Mouse (Mus musculus): ENCODE data around the gene Pde4c. TPM values are rescaled to one million over a fixed set of nuclear protein-coding genes. Genes with fewer than 3 reads are reported as not detected.

The Pde4c gene
- total and polyA plus RNA-seq, 2 experiments from 2014 or later: 0.39 to 0.77 TPM

- WGBS: 5% methylated on average over 53 of the region's 58 CpGs
Observed at GRCm38 (mm10) chr8:70791975-70792691, 68.6 kb downstream of the Pde4c start.

GRCm38 (mm10) chr8:70792700-70793099 lies 69.2 kb downstream of the Pde4c start:
- TF ChIP-seq CTCF (IDR thresholded peaks at IDR 0.05): peak; percentile 34; the same call in 1 of the 2 replicates
- under 1% methylated on average over 20 of the region's 20 CpGs for WGBS
- peak overlapping the region; percentile 65 for H3K4me3 ChIP-seq (ENCODE audit: low read depth, low read length)
- H3K36me3 ChIP-seq (ENCODE audit: insufficient read depth, low read length): peaks cover 9% of the 10 kb centered on the region
- H3K27ac ChIP-seq (ENCODE audit: low read depth, low read length): peak overlapping the region; percentile 86
- no peaks in the 10 kb centered on the region for H3K9me3 ChIP-seq (ENCODE audit: low read length)
- ATAC-seq (ENCODE audit: low FRiP score) (no peak; the same call in 1 of the 2 replicates), DNase-seq (ENCODE audit: low spot score) (peak; percentile 82)
- H3K4me1 ChIP-seq (ENCODE audit: insufficient read depth, low read length): peaks cover 16% of the 10 kb centered on the region
- peak overlapping the region; percentile 89 for H3K9ac ChIP-seq (replicated peaks; ENCODE audit: low read length, poor library complexity, severe bottlenecking)
- no peaks in the 10 kb centered on the region for H3K27me3 ChIP-seq (ENCODE audit: insufficient read depth, low read length)
- H3K4me2 ChIP-seq (ENCODE audit: low read depth, low read length, poor library complexity, severe bottlenecking): peak overlapping the region; percentile 76

More at GRCm38 (mm10) chr8:70791975-70792691, 68.6 kb downstream of the Pde4c start:
- TF ChIP-seq CTCF (IDR thresholded peaks at IDR 0.05): no peak
- no peaks in the 10 kb centered on the region for H3K27me3 ChIP-seq (ENCODE audit: insufficient read depth, low read length)
- H3K9ac ChIP-seq (replicated peaks; ENCODE audit: low read length, poor library complexity, severe bottlenecking): peak overlapping the region; percentile 89
- ATAC-seq (ENCODE audit: low FRiP score) (peak; percentile 85), DNase-seq (ENCODE audit: low spot score) (peak; percentile 97)
- H3K4me2 ChIP-seq (ENCODE audit: low read depth, low read length, poor library complexity, severe bottlenecking): peak overlapping the region; percentile 76
- H3K27ac ChIP-seq (ENCODE audit: low read depth, low read length): peak overlapping the region; percentile 86
- peaks cover 16% of the 10 kb centered on the region for H3K4me1 ChIP-seq (ENCODE audit: insufficient read depth, low read length)
- H3K9me3 ChIP-seq (ENCODE audit: low read length): no peaks in the 10 kb centered on the region
- peak overlapping the region; percentile 65 for H3K4me3 ChIP-seq (ENCODE audit: low read depth, low read length)
- peaks cover 13% of the 10 kb centered on the region for H3K36me3 ChIP-seq (ENCODE audit: insufficient read depth, low read length)

DNA sequence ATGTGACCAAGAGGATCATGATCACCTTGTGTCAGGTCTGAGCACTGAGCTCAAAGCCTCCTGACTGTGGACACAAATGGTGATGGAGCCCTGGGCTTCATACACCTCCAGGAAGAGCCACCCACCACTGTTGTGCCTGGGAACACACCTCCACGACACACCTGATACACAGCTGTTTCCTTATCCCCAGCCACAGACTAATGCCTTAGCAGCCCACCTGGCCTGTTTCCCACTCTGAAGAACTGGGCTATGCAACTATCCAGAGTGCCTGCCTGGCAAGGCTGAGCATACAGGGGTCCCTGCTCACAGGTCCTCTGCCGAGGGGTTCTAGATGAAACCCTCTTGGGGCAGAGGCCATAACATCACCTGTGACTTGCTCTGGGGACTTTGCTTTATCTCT lies 70.7 kb downstream of the Pde4c start:
- peaks cover 16% of the 10 kb centered on the region for H3K4me1 ChIP-seq (ENCODE audit: insufficient read depth, low read length)

DNA sequence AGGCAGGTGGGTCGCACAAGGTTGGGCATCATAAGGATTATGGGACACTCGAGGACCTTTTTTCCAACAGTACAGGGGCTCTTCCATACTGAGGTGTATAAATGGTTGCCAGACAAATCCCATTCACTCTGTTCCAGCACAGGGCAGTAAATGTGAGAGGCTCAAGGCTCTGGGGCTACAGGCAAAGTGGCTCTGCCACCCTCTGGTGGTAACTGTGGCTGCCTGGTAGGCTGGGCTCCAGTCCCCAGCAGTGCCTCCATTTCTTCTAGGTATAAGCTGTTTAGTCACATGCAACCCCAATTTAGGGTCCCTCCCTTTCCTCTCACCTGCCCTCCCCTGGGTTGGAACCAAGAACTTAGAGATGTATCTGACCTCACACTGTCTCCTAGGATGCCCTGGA lies 71.8 kb downstream of the Pde4c start:
- DNase-seq (ENCODE audit: low spot score) (no peak), ATAC-seq (ENCODE audit: low FRiP score) (no peak)
- no peaks in the 10 kb centered on the region for H3K36me3 ChIP-seq (ENCODE audit: insufficient read depth, low read length)
- 0 out of 2 replicates have a peak, but pooled peaks cover 5% of the 10 kb centered on the region for H3K27me3 ChIP-seq (ENCODE audit: insufficient read depth, low read length)
- H3K9ac ChIP-seq (replicated peaks; ENCODE audit: low read length, poor library complexity, severe bottlenecking): no peak overlapping the region
- peak; percentile 54 for TF ChIP-seq CTCF (IDR thresholded peaks at IDR 0.05)
- no peak overlapping the region for H3K4me3 ChIP-seq (ENCODE audit: low read depth, low read length)
- WGBS: 89% methylated on average over 2 of the region's 2 CpGs
- H3K4me2 ChIP-seq (ENCODE audit: low read depth, low read length, poor library complexity, severe bottlenecking): no peak overlapping the region
- peaks cover 16% of the 10 kb centered on the region for H3K4me1 ChIP-seq (ENCODE audit: insufficient read depth, low read length)
- H3K9me3 ChIP-seq (ENCODE audit: low read length): no peaks in the 10 kb centered on the region
- H3K27ac ChIP-seq (ENCODE audit: low read depth, low read length): peak overlapping the region; percentile 32; the same call in 1 of the 2 replicates

More for the DNA sequence above, 70.7 kb downstream of the Pde4c start:
- Histone ChIP-seq H3K9me3 (ENCODE audit: low read length) (no peaks in the 10 kb centered on the region), H3K36me3 (ENCODE audit: insufficient read depth, low read length) (no peaks in the 10 kb centered on the region; the same call in 1 of the 2 replicates), H3K4me2 (ENCODE audit: low read depth, low read length, poor library complexity, severe bottlenecking) (no peak overlapping the region), H3K9ac (replicated peaks; ENCODE audit: low read length, poor library complexity, severe bottlenecking) (no peak overlapping the region), H3K4me3 (ENCODE audit: low read depth, low read length) (no peak overlapping the region), H3K27ac (ENCODE audit: low read depth, low read length) (no peak overlapping the region), H3K27me3 (ENCODE audit: insufficient read depth, low read length) (0 out of 2 replicates have a peak, but pooled peaks cover 5% of the 10 kb centered on the region)
- ATAC-seq (ENCODE audit: low FRiP score) (no peak), DNase-seq (ENCODE audit: low spot score) (no peak)
- no peak for TF ChIP-seq CTCF (IDR thresholded peaks at IDR 0.05)
- 87% methylated on average over 2 of the region's 2 CpGs for WGBS

DNA sequence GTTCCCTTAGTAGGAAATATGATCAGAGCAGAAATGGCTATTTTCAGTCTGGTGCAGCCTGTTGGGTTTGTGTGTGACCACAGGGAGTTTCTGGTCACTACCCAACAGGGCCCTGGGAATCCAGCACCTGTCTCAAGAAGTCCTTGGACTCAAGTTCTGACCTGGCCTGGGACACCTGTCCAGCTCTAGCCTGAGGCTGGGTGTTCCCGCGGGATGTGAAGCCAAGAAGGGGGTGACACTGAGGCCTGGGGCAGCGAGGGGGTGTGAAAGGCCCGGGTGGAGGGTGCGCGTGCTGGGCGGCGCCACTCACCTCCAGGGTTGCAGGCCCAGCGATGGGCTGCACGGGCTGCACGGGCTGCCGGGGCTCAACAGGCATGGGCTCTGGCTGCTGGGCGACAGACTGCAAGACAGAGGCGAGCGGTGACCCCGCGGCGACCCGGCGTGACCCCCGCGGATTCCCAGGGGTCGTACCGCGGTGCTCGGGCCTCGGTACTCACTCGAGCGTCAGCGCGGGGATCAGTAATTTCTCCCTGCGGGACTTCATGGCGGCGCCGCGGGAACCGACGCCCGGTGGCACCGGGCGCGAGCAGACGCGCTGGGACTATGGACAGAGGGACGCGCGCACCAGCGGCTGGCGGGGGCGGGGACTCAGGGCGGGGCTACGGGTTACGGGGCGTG lies 73.0 kb downstream of the Pde4c start:
- Histone ChIP-seq H3K27me3 (ENCODE audit: insufficient read depth, low read length) (0 out of 2 replicates have a peak, but pooled peaks cover 5% of the 10 kb centered on the region), H3K4me1 (ENCODE audit: insufficient read depth, low read length) (peaks cover 8% of the 10 kb centered on the region), H3K36me3 (ENCODE audit: insufficient read depth, low read length) (no peaks in the 10 kb centered on the region), H3K9ac (replicated peaks; ENCODE audit: low read length, poor library complexity, severe bottlenecking) (peak overlapping the region; percentile 64), H3K27ac (ENCODE audit: low read depth, low read length) (peak overlapping the region; percentile 55), H3K4me2 (ENCODE audit: low read depth, low read length, poor library complexity, severe bottlenecking) (peak overlapping the region; percentile 90), H3K9me3 (ENCODE audit: low read length) (no peaks in the 10 kb centered on the region), H3K4me3 (ENCODE audit: low read depth, low read length) (peak overlapping the region; percentile 54)
- DNase-seq (ENCODE audit: low spot score) (no peak), ATAC-seq (ENCODE audit: low FRiP score) (no peak)
- WGBS: 1% methylated on average over 51 of the region's 54 CpGs
- TF ChIP-seq CTCF (IDR thresholded peaks at IDR 0.05): no peak
